Mouse (Mus musculus) embryonic facial prominence, embryonic 15.5 days (tissue): ENCODE results near the gene Gm15319. TPM values are rescaled to one million over a fixed set of nuclear protein-coding genes. Genes with fewer than 3 reads are reported as not detected.
"Not testable (repeated sequence)": the region's sequence is repeated elsewhere in the genome, so short reads cannot be mapped to it uniquely, and the experiment has no call there.

Experiments
- ATAC-seq: fragments of 200-750 bp; cut with Nextera tagmentation; 2 replicates; pipeline ENCODE4 v1.8.0; 2017; ENCODE audit warnings: low read depth, moderate TSS enrichment; ENCODE audit not compliant: insufficient number of reproducible peaks, low FRiP score, low TSS enrichment
- H3K27ac ChIP-seq: fragments of 300-500 bp; sonication (generic); replicated peaks from 2 replicates; pipeline ENCODE4 v1.5.1; 2015; ENCODE audit warnings: mild to moderate bottlenecking, inconsistent platforms
- H3K27me3 ChIP-seq: fragments of 300-500 bp; sonication (generic); 2 replicates; pipeline ENCODE4 v1.6.1; 2015; ENCODE audit warnings: inconsistent platforms
- H3K36me3 ChIP-seq: fragments of 300-500 bp; sonication (generic); 2 replicates; pipeline ENCODE4 v1.6.1; 2015; ENCODE audit warnings: mild to moderate bottlenecking, inconsistent platforms
- H3K4me1 ChIP-seq: fragments of 300-500 bp; sonication (generic); 2 replicates; pipeline ENCODE4 v1.6.1; 2015; ENCODE audit warnings: inconsistent platforms
- H3K4me2 ChIP-seq: fragments of 300-500 bp; sonication (generic); replicated peaks from 2 replicates; pipeline ENCODE4 v1.6.1; 2015; ENCODE audit warnings: mild to moderate bottlenecking, inconsistent platforms
- H3K4me3 ChIP-seq: fragments of 300-500 bp; sonication (generic); replicated peaks from 2 replicates; pipeline ENCODE4 v1.5.1; 2015; ENCODE audit warnings: mild to moderate bottlenecking, inconsistent platforms
- H3K9ac ChIP-seq: fragments of 300-500 bp; sonication (generic); 2 replicates; pipeline ENCODE4 v1.6.1; 2015; ENCODE audit warnings: inconsistent platforms
- H3K9me3 ChIP-seq: fragments of 300-500 bp; sonication (generic); replicated peaks from 2 replicates; pipeline ENCODE4 v1.6.1; 2016; ENCODE audit warnings: inconsistent platforms
- WGBS: fragments of 180-500 bp; shearing (Covaris S2); methylation state at CpG from one replicate; pipeline ENCODE4 v1.1.7; 2015; 5-methylcytosine and 5-hydroxymethylcytosine counted together
- polyA plus RNA-seq: library from polyadenylated mRNA; unstranded; fragments of >200 nt; fragmentation: Nextera tagmentation; extraction: Ambion mirVana; gene quantifications from 2 replicates; pipeline ENCODE4 v1.2.1, GENCODE M21; 2015

Gene Gm15319
- 0.08 TPM in 1 of 2 replicates, not detected in the other for polyA plus RNA-seq

GRCm38 (mm10) chr8:20363110-20363509, at the start of gene Gm15319:
Gene Gm15319, minus strand, starts transcription at chr8:20363210.
- H3K9ac ChIP-seq, ATAC-seq, H3K9me3 ChIP-seq, H3K27ac ChIP-seq, H3K4me1 ChIP-seq, H3K4me3 ChIP-seq, H3K4me2 ChIP-seq, H3K27me3 ChIP-seq, H3K36me3 ChIP-seq: not testable (repeated sequence)
- no CpG with 5 or more reads among the region's 2 CpGs for WGBS

GRCm38 (mm10) chr8:20410355-20410754, 47.3 kb upstream of the Gm15319 start:
- WGBS = no CpG with 5 or more reads among the region's 3 CpGs
- H3K9me3 ChIP-seq = not testable (repeated sequence)

GRCm38 (mm10) chr8:20408441-20409030, 45.5 kb upstream of the Gm15319 start:
- not testable (repeated sequence) for H3K27me3 ChIP-seq, H3K9ac ChIP-seq, H3K9me3 ChIP-seq, H3K4me2 ChIP-seq, ATAC-seq, H3K36me3 ChIP-seq, H3K4me3 ChIP-seq, H3K4me1 ChIP-seq, H3K27ac ChIP-seq
- 89% methylated on average over 8 of the region's 8 CpGs for WGBS

More at GRCm38 (mm10) chr8:20410355-20410754, 47.3 kb upstream of the Gm15319 start:
- not testable (repeated sequence) for H3K4me2 ChIP-seq, ATAC-seq, H3K36me3 ChIP-seq, H3K27me3 ChIP-seq, H3K4me3 ChIP-seq, H3K9ac ChIP-seq, H3K4me1 ChIP-seq, H3K27ac ChIP-seq

GRCm38 (mm10) chr8:20389363-20389739, 26.3 kb upstream of the Gm15319 start:
- H3K4me3 ChIP-seq, H3K4me2 ChIP-seq, ATAC-seq, H3K4me1 ChIP-seq, H3K9ac ChIP-seq, H3K27me3 ChIP-seq, H3K27ac ChIP-seq, H3K9me3 ChIP-seq, H3K36me3 ChIP-seq: not testable (repeated sequence)
- WGBS = 30% methylated on average over 5 of the region's 7 CpGs

- not testable (repeated sequence) for H3K9me3 ChIP-seq, H3K36me3 ChIP-seq, H3K9ac ChIP-seq, H3K27me3 ChIP-seq, H3K4me2 ChIP-seq, H3K4me1 ChIP-seq, H3K4me3 ChIP-seq, H3K27ac ChIP-seq
- ATAC-seq = peak; percentile 34; the same call in 1 of the 2 replicates
- WGBS = 57% methylated on average over 4 of the region's 7 CpGs
Measured at GRCm38 (mm10) chr8:20388706-20389362, 25.8 kb upstream of the Gm15319 start.

GRCm38 (mm10) chr8:20387121-20387794, 24.2 kb upstream of the Gm15319 start:
- not testable (repeated sequence) for H3K4me1 ChIP-seq, H3K36me3 ChIP-seq, H3K4me3 ChIP-seq, H3K4me2 ChIP-seq, H3K27ac ChIP-seq, H3K9ac ChIP-seq, H3K27me3 ChIP-seq, ATAC-seq, H3K9me3 ChIP-seq
- WGBS = 79% methylated on average over 2 of the region's 8 CpGs

GRCm38 (mm10) chr8:20384990-20385389, 22.0 kb upstream of the Gm15319 start:
- not testable (repeated sequence) for ATAC-seq, H3K4me2 ChIP-seq, H3K9me3 ChIP-seq, H3K27me3 ChIP-seq, H3K4me1 ChIP-seq, H3K9ac ChIP-seq, H3K27ac ChIP-seq, H3K36me3 ChIP-seq, H3K4me3 ChIP-seq
- WGBS = 50% methylated on average over 1 of the region's 2 CpGs

GRCm38 (mm10) chr8:20384131-20384530, 21.1 kb upstream of the Gm15319 start:
- H3K9ac ChIP-seq, H3K4me3 ChIP-seq, ATAC-seq, H3K27me3 ChIP-seq, H3K36me3 ChIP-seq, H3K4me1 ChIP-seq, H3K9me3 ChIP-seq, H3K27ac ChIP-seq, H3K4me2 ChIP-seq: not testable (repeated sequence)
- 87% methylated on average over 9 of the region's 9 CpGs for WGBS

GRCm38 (mm10) chr8:20382146-20382545, 19.1 kb upstream of the Gm15319 start:
- H3K4me3 ChIP-seq, H3K9me3 ChIP-seq, H3K4me1 ChIP-seq, H3K27me3 ChIP-seq, H3K4me2 ChIP-seq, H3K9ac ChIP-seq, H3K27ac ChIP-seq, ATAC-seq, H3K36me3 ChIP-seq: not testable (repeated sequence)
- WGBS = 72% methylated on average over 2 of the region's 2 CpGs

- not testable (repeated sequence) for H3K4me2 ChIP-seq, ATAC-seq, H3K27me3 ChIP-seq, H3K36me3 ChIP-seq, H3K9ac ChIP-seq, H3K27ac ChIP-seq, H3K4me1 ChIP-seq, H3K4me3 ChIP-seq, H3K9me3 ChIP-seq
- 92% methylated on average over 2 of the region's 3 CpGs for WGBS
Measured at GRCm38 (mm10) chr8:20381637-20382036, 18.6 kb upstream of the Gm15319 start.

GRCm38 (mm10) chr8:20381239-20381620, 18.2 kb upstream of the Gm15319 start:
- H3K27ac ChIP-seq, H3K4me2 ChIP-seq, H3K27me3 ChIP-seq, H3K9ac ChIP-seq, H3K4me1 ChIP-seq, H3K36me3 ChIP-seq, H3K4me3 ChIP-seq, H3K9me3 ChIP-seq: not testable (repeated sequence)
- 67% methylated on average over 3 of the region's 5 CpGs for WGBS
- peak; percentile 35; the same call in 1 of the 2 replicates for ATAC-seq
